Mouse (Mus musculus) spleen, adult 2 months (tissue): ENCODE measurements around the gene 1700029P11Rik. TPM values are rescaled to one million over a fixed set of nuclear protein-coding genes. Genes with fewer than 3 reads are reported as not detected.
A peak's percentile ranks its signal among the peaks of the same experiment; 100 is the strongest.

Source experiments
- DNase-seq, 2 experiments: peaks; one replicate each; pipeline versions ENCODE4 v3.0.0 to v3.0.0-alpha.2; 2012 to 2021; ENCODE audit warnings: low spot score in 2 of 2, low read depth in 1 of 2
- H3K27ac ChIP-seq: fragments of 200-500 bp; 2 replicates; pipeline ENCODE4 v1.5.1; 2012; ENCODE audit warnings: low read length, inconsistent platforms; ENCODE audit not compliant: insufficient read depth
- H3K27me3 ChIP-seq: fragments of 200-500 bp; 2 replicates; pipeline ENCODE4 v1.6.1; 2012; ENCODE audit warnings: mild to moderate bottlenecking, moderate library complexity, low read length, inconsistent platforms; ENCODE audit not compliant: control insufficient read depth, insufficient read depth
- H3K36me3 ChIP-seq: fragments of 200-500 bp; 2 replicates; pipeline ENCODE4 v1.6.1; 2012; ENCODE audit warnings: mild to moderate bottlenecking, low read length, inconsistent platforms; ENCODE audit not compliant: control insufficient read depth, insufficient read depth
- H3K4me1 ChIP-seq: fragments of 200-500 bp; 2 replicates; pipeline ENCODE4 v1.6.1; 2011; ENCODE audit warnings: inconsistent platforms; ENCODE audit not compliant: control insufficient read depth, insufficient read depth, insufficient read length
- H3K4me3 ChIP-seq: fragments of 200-500 bp; 2 replicates; pipeline ENCODE4 v1.5.1; 2011; ENCODE audit warnings: mild to moderate bottlenecking, inconsistent platforms; ENCODE audit not compliant: insufficient read depth, insufficient read length; ENCODE audit errors: extremely low read depth
- CTCF ChIP-seq: fragments of 200-500 bp; IDR thresholded peaks from 2 replicates; pipeline ENCODE4 v1.5.1; 2011; ENCODE audit warnings: mild to moderate bottlenecking, inconsistent platforms; ENCODE audit not compliant: insufficient read depth, insufficient read length, insufficient replicate concordance; ENCODE audit errors: extremely low read depth
- POLR2A ChIP-seq: fragments of 200-500 bp; IDR thresholded peaks from 2 replicates; pipeline ENCODE4 v1.6.1; 2011; ENCODE audit warnings: low read depth, low read length, inconsistent platforms
- WGBS: fragments of 180-500 bp; shearing (Covaris S2); methylation state at CpG from one replicate; pipeline ENCODE4 v1.1.7; 2018; 5-methylcytosine and 5-hydroxymethylcytosine counted together
- polyA plus RNA-seq: library from polyadenylated mRNA; depleted of rRNA; stranded (reverse); fragments of >200 nt; gene quantifications from 2 replicates; pipeline ENCODE4 v1.2.3, GENCODE M21; 2012; rRNA removed

1700029P11Rik gene
- polyA plus RNA-seq, 1 experiment, result not detected

- peaks cover 6% of the 10 kb centered on the region for H3K36me3 ChIP-seq
- DNase-seq, result no peak
- 38% methylated on average over 13 of the region's 13 CpGs for WGBS
- H3K4me1 ChIP-seq, result peaks cover 4% of the 10 kb centered on the region; the same call in 1 of the 2 replicates
- no peak for TF ChIP-seq POLR2A
- no peak for TF ChIP-seq CTCF
- H3K27me3 ChIP-seq, result no peaks in the 10 kb centered on the region
- H3K4me3 ChIP-seq, result no peak overlapping the region
- H3K27ac ChIP-seq, result peak overlapping the region; percentile 10
Measured at GRCm38 (mm10) chr15:82022535-82023088, 42.3 kb downstream of the 1700029P11Rik start.

- TF ChIP-seq POLR2A (no peak), CTCF (no peak)
- Histone ChIP-seq H3K36me3 (peaks cover 10% of the 10 kb centered on the region), H3K4me3 (no peak overlapping the region), H3K4me1 (peaks cover 4% of the 10 kb centered on the region; the same call in 1 of the 2 replicates), H3K27me3 (no peaks in the 10 kb centered on the region), H3K27ac (no peak overlapping the region)
- DNase-seq, result no peak
- WGBS, result 62% methylated on average over 6 of the region's 6 CpGs
Measured at GRCm38 (mm10) chr15:82023965-82024635, 43.8 kb downstream of the 1700029P11Rik start.

GRCm38 (mm10) chr15:82027276-82027675, 46.9 kb downstream of the 1700029P11Rik start:
- Histone ChIP-seq H3K27ac (peak overlapping the region; percentile 25; the same call in 1 of the 2 replicates), H3K4me3 (no peak overlapping the region), H3K27me3 (no peaks in the 10 kb centered on the region), H3K4me1 (peaks cover 4% of the 10 kb centered on the region; the same call in 1 of the 2 replicates), H3K36me3 (peaks cover 27% of the 10 kb centered on the region)
- TF ChIP-seq CTCF (no peak), POLR2A (no peak)
- DNase-seq, result no peak
- WGBS, result 39% methylated on average over 7 of the region's 7 CpGs

- 25% methylated on average over 7 of the region's 7 CpGs for WGBS
- no peak for DNase-seq
- H3K27ac ChIP-seq, result peak overlapping the region; percentile 25; the same call in 1 of the 2 replicates
- TF ChIP-seq POLR2A, result no peak
- TF ChIP-seq CTCF, result no peak
- H3K27me3 ChIP-seq, result no peaks in the 10 kb centered on the region
- no peak overlapping the region for H3K4me3 ChIP-seq
- peaks cover 4% of the 10 kb centered on the region; the same call in 1 of the 2 replicates for H3K4me1 ChIP-seq
- peaks cover 27% of the 10 kb centered on the region for H3K36me3 ChIP-seq
Measured at GRCm38 (mm10) chr15:82027726-82028125, 47.4 kb downstream of the 1700029P11Rik start.

Other genes starting within 250 kb of the 1700029P11Rik start
- gene Zc3h7b, start 235.5 kb upstream of the 1700029P11Rik start, polyA plus RNA-seq, result 18.8 and 24.9 TPM in 2 replicates
- 26.6 and 28.4 TPM in 2 replicates for gene Rangap1, start 235.0 kb upstream of the 1700029P11Rik start, polyA plus RNA-seq
- 21.2 and 21.9 TPM in 2 replicates for gene Tef, start 178.1 kb upstream of the 1700029P11Rik start, polyA plus RNA-seq
- 24.8 and 36.6 TPM in 2 replicates for gene Tob2, start 121.7 kb upstream of the 1700029P11Rik start, polyA plus RNA-seq
- gene Phf5a, start 108.6 kb upstream of the 1700029P11Rik start, polyA plus RNA-seq, result 22.7 and 29.8 TPM in 2 replicates
- 68.7 and 80.4 TPM in 2 replicates for gene Aco2, start 108.2 kb upstream of the 1700029P11Rik start, polyA plus RNA-seq
- 8.6 and 11.1 TPM in 2 replicates for gene Polr3h, start 54.3 kb upstream of the 1700029P11Rik start, polyA plus RNA-seq
- gene Csdc2, start 43.8 kb upstream of the 1700029P11Rik start, polyA plus RNA-seq, result 5.4 and 6.1 TPM in 2 replicates
- gene Pmm1, start 19.6 kb upstream of the 1700029P11Rik start, polyA plus RNA-seq, result 18.2 and 28.1 TPM in 2 replicates
- gene Xrcc6, start 7.3 kb downstream of the 1700029P11Rik start, polyA plus RNA-seq, result 11.8 TPM in 2 replicates
- gene Desi1, start 53.3 kb downstream of the 1700029P11Rik start, polyA plus RNA-seq, result 15.4 and 18.1 TPM in 2 replicates
- gene Snu13, start 67.1 kb downstream of the 1700029P11Rik start, polyA plus RNA-seq, result 34.5 and 37.5 TPM in 2 replicates
- not detected in 2 replicates for gene 4930407I10Rik, start 78.6 kb downstream of the 1700029P11Rik start, polyA plus RNA-seq
- 0.05 TPM in 1 of 2 replicates, not detected in the other for gene Mei1, start 89.5 kb downstream of the 1700029P11Rik start, polyA plus RNA-seq
- 16.2 and 16.7 TPM in 2 replicates for gene Ccdc134, start 147.4 kb downstream of the 1700029P11Rik start, polyA plus RNA-seq
- gene Srebf2, start 166.6 kb downstream of the 1700029P11Rik start, polyA plus RNA-seq, result 204 and 317 TPM in 2 replicates
- 5.4 and 14.7 TPM in 2 replicates for gene Shisa8, start 232.3 kb downstream of the 1700029P11Rik start, polyA plus RNA-seq
- gene Tnfrsf13c, start 243.8 kb downstream of the 1700029P11Rik start, polyA plus RNA-seq, result 120 and 179 TPM in 2 replicates